Mouse (Mus musculus) cerebellum, adult 2 months (tissue): ENCODE measurements around the gene Tmem63c.

ENCODE experiments used
- CTCF ChIP-seq: fragments of 200-500 bp; IDR thresholded peaks from 2 replicates; pipeline ENCODE4 v1.5.1; 2011; ENCODE audit warnings: low read depth, mild to moderate bottlenecking, control low read depth, low read length, moderate library complexity, borderline replicate concordance; ENCODE audit not compliant: insufficient read depth
- POLR2A ChIP-seq: fragments of 200-500 bp; IDR thresholded peaks from 2 replicates; pipeline ENCODE4 v1.6.1; 2011; ENCODE audit warnings: low read length, control low read depth, borderline replicate concordance; ENCODE audit not compliant: insufficient read depth

DNA sequence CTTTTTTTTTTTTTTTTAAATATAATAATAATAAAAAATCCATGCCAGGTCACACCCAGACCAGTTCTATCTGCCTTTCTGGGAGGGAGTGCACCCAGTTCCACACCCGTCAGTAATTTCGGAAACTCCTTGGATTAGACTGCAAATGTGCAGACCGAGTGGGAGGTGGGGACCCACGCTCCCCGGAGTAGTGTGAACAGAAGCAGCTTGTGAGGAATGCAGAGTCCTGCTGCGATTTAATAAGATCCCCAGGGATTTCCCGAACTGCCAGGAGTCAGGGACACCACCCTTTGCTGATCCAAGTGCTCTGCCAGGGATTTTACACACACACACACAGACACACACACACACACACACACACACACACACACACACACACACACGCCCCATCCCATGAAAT lies 47.4 kb upstream of the Tmem63c start:
- no peak for TF ChIP-seq CTCF
- TF ChIP-seq POLR2A: no peak
